Mouse (Mus musculus) testis, postnatal 10 days (tissue): ENCODE data around the gene Dpm1.
A peak's percentile ranks its signal among the peaks of the same experiment; 100 is the strongest.

Experiments
- DNase-seq: peaks from one replicate; pipeline ENCODE4 v3.0.0; 2021; ENCODE audit warnings: low spot score

The Dpm1 gene

DNA sequence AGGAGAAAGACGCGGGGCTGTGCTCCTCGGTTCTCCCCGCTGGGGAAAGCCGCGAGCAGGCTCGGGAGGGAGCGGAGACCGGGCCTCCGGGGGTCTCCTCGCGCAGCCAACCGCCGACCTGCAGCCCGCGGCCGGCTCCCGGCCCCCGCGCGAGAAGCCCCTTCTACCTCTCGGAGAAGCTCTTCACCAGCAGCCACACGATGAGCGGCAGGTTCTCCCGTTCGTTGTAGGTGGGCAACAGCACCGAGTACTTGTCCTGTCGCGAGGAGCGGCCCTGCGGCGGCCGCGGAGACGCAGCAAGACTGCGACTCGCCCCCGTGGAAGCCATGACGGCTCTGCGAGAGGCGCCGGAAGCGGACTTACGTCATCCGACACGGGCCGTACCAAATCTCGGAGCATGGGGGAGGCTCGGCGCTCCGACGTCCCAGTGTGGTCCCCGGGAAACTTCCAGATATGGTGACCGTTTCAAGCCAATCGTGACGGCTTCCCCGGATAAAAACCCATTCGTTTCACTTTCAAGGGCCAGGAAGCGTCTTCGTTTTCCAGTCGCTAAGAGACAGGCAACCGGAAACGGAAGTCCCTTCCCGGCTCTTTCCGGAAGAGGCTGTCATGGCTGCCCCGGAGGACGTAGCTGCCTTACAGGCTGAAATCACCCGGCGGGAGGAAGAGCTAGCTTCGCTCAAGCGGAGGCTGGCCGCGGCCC, at the start of gene Dpm1, which contains the start of the genes Gm20716 and Mocs3:
Gene Dpm1 (minus strand): TSS at position 566 of the 703 bp plus-strand sequence.
Gene Gm20716 (minus strand): TSS at position 339 of the 703 bp plus-strand sequence.
Gene Mocs3 (plus strand): TSS at position 597 of the 703 bp plus-strand sequence.
- DNase-seq = peak; percentile 87

DNA sequence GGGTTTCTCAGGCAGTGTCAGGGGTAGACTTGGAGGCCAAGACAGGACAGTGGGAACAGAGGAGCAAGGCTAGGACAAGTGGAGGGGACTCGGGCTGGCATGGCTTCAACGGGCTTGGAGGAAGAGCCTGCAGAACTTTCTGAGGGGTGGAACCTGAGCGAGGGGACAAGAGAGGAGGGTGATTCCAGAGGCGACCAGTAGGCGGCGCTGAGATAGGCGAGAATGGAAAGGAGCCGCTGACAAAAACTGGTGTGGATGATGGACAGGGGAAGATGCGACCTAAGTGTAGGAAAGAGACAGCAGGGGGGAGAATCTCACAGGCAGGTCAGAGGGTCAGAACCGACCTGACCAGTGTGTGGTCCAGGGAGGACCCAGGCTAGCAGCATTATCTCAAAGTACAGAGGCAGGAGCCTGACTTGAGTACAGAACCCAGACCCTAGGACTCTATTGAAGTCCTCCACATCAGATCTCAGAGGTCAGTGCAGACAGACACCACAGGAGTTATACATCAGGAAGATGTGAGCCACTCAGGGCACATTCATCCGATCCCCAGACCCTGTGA, 44.1 kb upstream of the Dpm1 start:
- peak; percentile 93 for DNase-seq

DNA sequence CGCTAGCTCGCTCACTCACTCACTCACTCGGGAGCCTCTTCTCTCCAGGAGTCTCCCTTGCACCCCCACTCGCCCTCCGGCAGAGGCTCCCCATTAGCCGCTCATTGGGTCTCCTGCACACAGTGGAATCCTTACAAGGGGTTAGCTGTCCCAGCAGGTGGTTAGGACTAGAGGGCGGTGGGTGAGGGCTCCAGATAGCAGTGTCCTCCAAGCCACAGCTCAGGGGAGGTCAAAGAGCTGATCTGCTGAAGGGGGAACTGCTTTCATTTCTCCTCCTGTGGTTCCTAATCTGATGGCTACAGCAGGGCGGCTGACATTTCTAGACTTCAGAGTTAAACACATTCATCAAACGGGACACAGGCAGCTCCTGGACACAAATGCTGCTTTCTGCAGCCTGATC, 43.0 kb upstream of the Dpm1 start:
- DNase-seq = no peak

DNA sequence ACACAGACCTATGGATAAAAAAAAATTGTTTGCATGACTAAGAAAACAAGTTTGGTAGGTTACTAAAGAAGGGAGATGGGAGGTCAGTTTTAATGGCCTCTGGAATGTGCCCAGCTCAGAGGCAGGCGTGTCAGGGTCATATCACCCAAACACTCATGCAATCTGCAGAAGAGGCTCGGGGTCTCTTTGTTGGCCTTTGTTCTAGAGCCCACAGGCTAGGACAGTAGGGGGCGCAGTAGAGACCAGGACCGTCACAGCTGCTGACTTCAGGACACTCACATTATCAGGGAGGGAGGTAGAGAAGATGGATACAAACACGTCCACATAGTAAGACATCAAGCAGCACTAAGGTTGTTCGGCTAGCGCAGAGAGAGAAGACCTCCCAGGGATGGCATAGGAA, 37.6 kb upstream of the Dpm1 start:
- DNase-seq = peak; percentile 73

DNA sequence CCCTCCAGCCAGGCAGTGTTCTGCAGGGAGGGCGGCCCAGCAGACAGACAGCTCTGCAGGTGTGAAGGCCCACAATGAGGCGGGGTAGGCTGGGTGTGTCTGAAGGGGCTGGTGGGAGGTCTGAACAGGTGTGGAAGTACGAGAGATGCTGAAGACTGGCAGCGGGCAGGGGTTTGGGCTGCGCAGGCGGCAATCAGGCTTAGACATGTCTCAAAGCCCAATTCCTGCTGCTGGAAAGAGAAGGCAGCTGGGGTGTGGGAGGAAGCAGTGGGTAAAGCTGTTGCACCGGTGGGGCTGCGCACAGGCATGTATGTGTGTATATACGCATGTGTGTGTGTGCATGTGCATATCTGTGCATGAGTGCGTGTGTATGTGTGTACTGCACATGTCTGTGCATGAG, 30.5 kb upstream of the Dpm1 start:
- no peak for DNase-seq

DNA sequence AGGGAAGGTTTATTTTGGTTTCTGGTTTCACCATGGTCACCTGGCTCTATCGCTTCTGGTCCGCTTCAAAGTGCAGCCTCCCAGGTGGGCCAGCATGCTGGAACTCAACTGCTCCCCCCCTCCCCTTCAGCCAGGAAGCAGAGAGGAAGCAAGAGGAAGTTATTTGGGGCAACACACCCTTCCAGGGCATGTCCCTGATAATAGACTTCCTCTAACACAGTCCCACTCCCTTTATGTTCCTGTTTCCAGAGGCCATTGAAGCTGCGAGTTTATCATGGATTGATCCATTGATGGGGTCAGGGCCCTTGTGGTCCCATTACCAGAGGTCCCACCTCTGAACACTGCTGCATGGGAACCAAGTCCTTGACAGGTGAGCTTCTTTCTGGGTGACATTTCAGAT, 29.7 kb upstream of the Dpm1 start:
- no peak for DNase-seq

DNA sequence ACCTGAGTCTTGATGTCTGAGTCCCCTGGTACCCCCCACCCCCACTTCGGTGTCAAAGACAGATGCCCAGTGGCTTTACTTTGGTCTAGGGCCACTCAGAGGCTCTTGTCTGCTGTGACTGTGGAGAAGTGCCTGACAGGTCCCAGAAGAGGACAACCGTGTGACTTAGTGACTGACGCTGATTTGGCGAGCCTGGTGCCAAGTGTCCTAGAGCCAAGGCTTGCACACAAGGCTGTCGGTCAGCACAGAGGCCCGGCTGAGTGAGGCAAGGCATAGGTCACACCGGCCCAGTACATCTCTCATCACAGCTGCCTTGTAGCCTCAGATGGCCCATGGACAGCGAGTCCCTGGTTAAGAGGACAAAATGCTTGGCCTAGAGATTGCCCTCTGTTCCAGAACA, 28.7 kb upstream of the Dpm1 start:
- no peak for DNase-seq

DNA sequence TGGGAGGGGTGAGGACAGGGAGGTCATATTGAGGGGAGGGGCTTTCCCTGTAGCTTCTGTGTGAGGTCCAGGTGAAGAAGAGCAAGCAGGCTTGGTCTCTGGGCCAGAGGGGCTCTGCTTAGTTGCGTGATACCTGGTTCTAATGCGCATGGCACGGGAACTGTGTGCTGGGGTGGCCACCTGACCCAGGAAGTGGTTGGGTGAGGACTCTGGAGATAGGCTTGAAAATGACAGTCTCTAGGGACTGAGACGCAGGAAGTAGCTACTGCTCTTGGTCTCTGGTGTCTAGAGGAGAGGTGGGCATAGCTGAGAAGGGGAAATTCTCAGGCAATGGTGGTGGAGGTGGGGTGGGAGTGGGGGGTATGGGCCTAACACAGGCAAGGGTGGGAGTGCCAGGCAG, 26.8 kb upstream of the Dpm1 start:
- no peak for DNase-seq

DNA sequence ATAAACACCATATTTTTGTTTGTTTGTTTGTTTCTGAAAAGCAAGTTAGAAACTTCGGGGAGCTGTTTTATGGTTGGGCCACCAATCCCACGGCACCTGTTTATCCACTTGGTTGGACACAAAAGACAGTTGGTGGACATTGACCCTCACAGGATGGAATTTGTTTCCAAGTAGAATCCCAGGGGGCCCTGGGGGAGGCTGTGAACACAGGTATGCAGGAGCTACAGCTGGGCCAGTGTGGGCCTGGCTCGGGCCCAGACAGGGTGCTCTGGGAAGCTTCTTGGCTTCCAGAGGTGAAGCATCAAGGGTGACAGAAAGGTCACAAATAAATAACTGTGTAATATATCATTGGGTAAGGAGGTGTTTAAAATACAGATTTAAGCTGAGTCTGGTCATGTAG, 26.1 kb upstream of the Dpm1 start:
- no peak for DNase-seq

DNA sequence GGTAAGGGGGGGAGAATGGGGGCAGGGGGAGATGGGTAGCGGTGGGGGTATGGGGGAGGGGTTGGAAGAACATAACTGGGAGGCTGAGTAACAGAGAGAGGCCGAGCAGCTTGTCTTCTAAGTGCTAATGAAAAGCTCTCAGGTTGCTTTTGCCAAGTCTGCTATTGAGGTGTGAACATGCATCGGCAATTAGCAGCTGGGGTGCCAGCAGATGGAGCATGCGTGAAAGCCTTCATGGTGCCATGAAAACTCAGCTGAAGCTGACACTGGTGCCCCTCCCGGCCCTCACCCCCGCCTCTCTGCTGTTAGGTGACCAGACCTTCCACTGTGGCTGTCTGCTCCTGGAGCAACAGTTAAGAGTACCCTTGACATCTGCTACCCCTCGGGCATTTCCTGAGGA, 23.4 kb upstream of the Dpm1 start:
- no peak for DNase-seq

DNA sequence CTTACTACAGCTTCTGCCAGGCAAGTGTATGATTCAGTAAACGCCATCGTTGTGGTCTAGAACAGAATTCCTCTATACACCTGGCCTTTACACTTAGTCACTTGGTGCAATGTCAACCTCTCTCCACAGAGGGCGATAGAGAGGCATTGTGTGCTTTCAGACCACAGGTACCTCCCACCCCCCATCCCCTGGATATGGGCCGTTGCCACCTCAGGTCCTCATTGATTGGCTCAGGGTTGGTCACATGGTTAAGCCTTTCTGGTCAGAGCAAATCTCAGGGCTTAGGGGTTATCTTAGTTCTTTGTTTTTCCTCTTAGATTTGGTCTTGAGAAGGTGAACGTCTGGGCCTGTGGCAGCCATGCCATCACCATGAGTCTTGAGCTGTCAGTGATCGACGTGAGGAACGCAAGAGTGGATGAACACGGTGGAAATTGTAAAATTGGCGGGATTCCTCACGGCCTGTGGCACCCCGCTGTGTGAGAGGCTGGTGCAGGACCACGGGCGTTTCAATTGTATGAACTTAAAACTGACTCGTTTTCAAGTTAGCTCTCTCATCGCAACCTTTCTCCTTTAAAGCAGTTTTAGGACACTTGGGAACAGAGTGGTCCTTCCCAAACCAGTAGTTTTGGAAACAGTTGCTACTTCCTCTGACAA, 22.4 kb upstream of the Dpm1 start:
- peak; percentile 64 for DNase-seq

DNA sequence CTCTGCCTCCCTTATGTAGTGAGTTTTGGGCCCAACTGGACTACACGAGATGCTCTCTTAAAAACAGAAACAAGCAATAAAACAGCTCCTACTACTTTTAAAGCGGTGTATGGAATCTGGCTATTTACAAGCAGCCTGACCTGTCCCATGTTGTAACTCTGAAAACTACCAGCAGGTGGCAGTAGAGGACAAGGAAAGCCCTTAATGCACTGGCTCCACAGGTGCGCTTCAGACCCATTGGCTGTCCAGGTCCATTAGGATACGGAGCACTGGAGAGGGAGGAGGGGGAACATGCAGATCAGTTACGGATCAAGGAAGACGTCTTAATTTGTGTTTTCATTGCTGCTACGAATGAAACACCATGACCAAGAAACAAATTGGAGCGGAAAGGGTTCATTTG, 19.9 kb upstream of the Dpm1 start:
- peak; percentile 91 for DNase-seq

DNA sequence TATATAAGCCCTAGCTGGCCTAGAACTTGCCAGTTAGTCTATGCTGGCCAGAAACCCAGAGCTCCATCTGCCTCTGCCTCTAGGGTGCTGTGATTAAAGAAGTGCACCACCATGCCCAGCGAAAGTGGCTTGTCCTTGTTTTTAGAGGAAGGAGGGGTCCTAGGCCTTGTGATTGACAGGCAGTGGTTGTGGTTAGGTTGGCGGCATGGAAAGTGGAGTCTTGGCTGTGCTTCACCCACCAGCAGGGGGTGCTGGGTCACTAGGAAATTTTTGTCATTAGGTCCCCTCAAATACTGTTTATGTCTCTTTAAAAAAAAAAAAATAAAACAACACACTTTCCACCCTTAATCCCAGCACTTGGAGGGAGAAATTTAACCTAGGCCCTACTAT, 18.5 kb upstream of the Dpm1 start:
- peak; percentile 60 for DNase-seq

DNA sequence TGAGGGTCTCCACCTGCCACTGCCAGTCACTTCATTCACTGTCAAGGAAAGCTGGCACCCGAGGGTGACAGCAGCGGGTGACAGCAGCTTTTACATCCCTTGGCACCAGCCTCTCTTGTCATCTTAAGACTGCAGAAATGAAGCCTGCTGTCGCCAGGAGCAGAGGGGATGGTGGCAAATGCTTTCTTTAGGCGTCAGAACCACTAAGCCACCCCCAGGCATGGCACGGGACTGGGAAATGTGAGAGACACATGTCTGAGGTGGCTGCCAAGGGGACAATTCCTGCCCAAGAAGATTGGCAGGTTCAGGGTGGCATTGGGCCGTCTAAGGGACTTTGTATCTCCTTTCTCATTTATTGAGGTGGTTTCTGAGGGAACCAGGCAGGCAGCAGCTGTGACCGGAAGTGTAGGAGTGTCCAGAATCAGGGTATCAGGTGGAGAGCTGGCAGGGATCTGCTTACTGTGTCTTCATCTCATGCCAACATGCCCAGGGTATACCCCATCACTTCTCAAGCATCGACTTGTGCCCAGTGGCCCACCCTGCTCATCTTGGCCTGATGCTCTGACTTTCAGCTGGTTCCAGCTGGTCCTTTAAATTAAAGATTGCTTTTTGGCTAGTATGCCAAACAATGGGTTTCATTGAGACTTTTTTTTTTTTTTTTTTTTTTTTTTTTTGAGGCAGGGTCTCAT, 17.9 kb upstream of the Dpm1 start:
- DNase-seq = no peak

DNA sequence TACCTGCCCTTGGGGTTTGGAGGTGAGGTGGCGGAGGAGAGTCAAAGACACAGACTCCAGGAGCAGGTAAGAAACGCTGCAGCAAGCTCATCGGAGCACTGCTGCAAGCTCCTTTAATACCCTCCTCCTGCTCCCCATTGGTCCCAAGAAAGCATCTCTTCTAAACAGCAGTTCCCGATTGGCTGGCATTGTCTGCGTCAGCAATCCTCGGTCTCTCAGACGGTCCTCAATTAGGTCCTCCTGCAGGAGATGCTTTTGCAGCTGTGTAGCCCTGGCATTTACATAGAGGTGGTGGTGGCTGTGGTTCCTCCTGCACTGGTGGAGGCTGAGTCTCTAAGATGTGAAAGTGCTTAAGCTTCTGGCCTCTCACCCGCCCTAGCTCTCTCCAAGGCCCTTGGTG, 15.2 kb upstream of the Dpm1 start:
- no peak for DNase-seq

DNA sequence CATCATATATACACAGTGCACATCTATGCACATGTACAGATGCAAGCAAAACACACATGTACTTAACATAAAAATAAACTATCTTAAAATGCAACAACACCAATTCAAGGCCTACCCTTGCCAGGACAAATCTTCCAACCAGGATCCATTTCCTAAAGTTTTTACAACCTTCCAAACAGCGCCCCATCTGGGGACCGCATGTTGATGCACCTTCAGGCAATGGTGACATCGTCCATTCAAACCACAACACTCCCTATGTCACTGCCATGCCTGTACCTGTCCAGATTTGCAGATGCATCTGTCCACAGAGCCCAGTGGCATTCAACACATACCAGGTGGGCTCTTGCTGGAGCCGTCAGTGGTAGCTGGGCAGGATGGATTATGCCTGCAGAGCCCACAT, 12.9 kb upstream of the Dpm1 start:
- DNase-seq = no peak

DNA sequence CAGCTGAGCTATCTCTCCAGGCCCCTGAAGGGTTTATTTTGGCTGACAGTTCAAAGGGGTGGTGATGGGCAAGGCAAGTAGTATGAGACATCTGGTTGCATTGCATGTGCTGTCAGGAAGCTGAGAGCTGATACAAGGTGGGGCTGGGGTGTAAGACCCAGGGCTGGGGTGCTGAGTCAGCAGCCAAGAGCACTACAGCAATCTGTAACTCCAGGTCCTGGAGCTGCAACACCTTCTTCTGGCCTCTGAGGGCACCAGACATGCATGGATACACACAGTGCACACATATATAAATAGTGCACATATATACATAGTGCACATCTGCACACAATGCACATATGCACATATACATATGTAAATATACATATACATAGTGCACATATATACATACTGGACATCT, 12.4 kb upstream of the Dpm1 start:
- no peak for DNase-seq

DNA sequence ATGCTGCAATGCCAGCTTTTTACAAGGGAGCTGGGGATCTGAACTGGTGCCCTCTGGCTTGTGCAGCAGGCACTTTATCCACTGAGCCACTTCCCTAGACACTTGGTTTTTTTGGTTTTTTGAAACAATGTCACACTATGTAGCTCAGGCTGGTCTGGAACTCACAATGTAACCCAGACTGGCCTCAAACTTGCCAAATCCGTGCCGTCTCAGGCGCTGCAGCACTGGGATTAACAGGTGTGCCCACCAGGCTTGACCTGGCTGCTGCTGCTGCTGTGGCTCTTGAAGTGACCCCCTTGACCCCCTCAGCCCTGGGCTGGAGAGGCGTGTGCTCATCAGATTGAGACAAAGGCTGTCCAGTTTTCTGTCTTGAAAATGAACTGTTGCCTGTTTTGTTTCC, 7.9 kb upstream of the Dpm1 start:
- DNase-seq = no peak

DNA sequence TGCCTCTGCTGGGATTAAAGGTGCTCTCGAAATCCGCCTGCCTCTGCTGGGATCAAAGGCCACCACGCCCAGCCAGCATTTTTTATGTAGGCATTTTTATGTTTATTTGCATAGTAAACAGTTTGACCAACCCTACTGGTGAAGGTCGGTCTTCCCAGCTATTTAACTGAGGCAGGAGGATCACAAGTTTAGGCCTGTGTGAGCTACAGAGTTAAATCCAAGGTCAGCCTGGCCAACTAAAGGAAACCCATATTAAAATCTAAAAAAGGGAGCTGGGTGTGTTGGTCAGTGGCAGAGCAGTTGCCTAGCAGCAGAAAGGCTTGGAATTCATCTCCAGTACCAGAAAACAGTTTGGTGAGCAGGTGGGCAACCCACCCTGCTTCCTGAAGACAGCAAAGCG, 2.9 kb upstream of the Dpm1 start:
- DNase-seq = no peak

DNA sequence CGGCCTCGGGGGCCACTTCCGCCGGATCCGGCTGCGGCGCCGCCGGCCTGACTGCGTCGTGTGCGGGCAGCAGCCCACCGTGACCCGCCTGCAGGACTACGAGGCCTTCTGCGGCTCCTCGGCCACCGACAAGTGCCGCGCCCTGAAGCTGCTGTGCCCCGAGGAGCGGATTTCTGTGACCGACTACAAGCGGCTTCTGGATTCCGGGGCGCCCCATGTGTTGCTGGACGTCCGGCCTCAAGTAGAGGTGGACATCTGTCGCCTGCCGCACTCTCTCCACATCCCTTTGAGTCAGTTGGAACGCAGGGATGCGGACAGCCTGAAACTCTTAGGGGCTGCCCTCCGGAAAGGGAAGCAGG, 1.1 kb upstream of the Dpm1 start:
- no peak for DNase-seq

DNA sequence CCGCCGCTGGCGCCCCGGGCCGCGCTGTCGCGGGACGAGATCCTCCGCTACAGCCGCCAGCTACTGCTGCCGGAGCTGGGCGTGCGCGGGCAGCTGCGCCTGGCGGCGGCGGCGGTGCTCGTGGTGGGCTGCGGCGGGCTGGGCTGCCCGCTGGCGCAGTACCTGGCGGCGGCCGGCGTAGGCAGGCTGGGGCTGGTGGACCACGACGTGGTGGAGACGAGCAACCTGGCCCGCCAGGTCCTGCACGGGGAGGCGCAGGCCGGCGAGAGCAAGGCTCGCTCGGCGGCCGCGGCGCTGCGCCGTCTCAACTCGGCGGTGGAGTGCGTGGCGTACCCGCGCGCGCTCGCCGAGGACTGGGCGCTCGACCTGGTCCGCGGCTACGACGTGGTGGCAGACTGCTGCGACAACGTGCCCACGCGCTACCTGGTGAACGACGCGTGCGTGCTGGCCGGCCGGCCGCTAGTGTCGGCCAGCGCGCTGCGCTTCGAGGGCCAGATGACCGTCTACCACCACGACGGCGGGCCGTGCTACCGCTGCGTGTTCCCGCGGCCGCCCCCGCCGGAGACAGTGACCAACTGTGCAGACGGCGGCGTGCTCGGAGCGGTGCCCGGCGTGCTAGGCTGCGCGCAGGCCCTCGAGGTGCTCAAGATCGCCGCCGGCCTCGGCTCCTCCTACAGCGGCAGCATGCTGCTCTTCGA, 531 bp upstream of the Dpm1 start:
- peak; percentile 57 for DNase-seq
